Mouse (Mus musculus): ENCODE data around the gene Rnf223. TPM values are rescaled to one million over a fixed set of nuclear protein-coding genes. Genes with fewer than 3 reads are reported as not detected.

The Rnf223 gene
- total RNA-seq (2021) = under 1 TPM; 0.42 to 0.72 TPM

GRCm38 (mm10) chr4:156130436-156130835, at the start of gene Rnf223:
Rnf223 (plus strand) TSS chr4:156130513.
- DNase-seq = no peak
- intact Hi-C loops (cut with DNase I) = no loop called here

DNA sequence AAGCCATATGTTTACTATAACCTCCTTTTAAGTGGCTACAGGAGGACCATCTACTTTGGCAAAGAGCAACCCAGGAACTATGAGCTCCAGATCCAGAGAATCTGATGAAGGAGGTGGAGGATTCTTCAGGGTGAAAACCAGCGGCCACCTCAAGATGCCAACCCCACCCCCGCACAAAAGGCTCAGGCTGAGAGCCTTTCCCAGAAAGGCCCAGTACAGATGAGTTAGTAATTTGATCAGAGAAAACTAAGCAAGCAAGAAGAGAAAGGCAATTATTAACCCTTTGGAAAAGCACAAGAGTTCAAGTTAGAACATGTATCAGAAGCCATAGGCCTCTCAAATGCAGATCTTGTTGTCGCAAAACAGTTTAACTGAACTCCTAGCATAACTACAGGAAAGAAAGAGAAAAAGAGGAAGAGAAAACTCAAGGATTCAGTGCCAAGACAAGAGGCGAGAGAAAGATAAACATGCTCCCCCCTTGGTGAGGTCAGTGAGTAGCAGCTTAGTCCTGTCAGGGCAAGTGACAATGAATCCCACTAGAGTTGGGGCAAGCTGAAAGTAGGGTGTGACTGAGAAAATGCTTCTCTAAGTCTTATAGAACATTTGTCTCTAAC, 47.6 kb upstream of the Rnf223 start:
- intact Hi-C loops (cut with DNase I) = no loop called here
- no peak for DNase-seq

GRCm38 (mm10) chr4:156083348-156083747, 47.0 kb upstream of the Rnf223 start:
- intact Hi-C loops (cut with DNase I) = no loop called here
- peak; percentile 39 for DNase-seq

DNA sequence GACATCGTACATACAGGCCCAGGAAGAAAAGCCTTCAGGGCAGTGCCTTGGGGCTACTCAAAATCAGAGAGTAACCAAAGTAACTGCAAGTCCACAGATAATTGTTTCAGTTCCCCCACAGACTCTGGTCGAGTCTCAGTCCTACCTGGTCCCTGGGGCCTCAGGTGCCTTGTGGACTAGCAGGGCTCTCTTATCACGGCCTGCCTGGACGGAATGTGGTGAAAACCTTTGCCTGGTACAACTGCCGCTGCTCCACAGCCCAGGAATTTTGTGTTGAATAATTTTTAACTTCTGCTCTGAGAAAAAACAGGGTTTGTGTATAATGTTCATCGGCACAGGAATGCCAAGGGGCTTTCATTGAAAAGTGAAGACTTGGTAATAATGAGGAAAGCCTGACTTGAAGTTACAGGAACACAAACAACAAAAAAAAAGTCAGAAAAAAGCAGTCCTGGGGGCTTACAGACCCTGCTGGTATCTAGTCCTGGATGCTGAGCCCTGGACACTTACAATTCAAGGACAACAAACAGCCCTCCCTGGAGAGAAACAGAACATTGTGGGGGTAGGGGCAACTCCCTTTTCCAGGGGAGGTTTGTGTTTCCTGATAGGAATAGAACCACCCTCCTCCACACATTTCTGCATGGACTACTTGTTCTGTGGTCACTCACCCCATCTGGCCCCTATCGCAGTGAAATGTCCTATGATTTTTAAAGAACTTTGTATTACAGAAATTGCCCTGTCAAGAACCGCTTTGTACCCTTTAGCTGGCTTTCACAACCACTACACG, 46.0 kb upstream of the Rnf223 start:
- no peak for DNase-seq
- intact Hi-C loops (cut with DNase I) = no loop called here

GRCm38 (mm10) chr4:156085256-156085655, 45.1 kb upstream of the Rnf223 start:
- intact Hi-C loops (cut with DNase I) = no loop called here
- no peak for DNase-seq

DNA sequence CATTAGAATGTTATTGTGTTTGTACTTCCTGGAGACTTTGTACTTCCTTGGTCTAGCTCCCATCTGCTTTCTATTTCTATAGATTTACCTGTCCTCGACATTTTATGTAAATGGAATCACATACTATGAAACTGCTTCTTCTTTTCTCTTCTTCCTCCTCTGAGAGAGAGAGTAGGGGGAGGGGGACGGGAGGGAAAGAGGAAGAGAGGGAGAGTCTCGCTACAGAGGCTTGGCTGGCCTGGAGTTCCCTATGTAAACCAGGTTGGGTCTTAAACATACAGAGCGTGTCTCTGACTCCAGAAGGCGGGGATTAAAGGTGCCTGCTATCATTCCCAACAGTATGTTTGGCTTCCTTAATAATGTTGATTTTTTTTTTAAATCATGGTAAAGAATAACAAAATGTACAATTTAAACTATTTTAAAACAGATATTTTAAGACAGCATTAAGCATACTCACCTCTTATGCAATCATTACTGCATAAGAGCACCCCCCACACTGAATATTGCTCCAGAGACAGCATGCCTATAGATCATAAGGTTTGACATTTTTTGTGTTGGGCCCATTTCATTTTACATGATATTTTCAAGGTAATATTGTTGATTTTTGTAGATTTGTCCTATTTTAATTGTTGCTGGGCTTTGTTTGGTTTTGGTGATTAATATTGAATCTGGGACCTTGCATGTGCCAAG, 42.8 kb upstream of the Rnf223 start:
- no peak for DNase-seq
- intact Hi-C loops (cut with DNase I) = no loop called here

DNA sequence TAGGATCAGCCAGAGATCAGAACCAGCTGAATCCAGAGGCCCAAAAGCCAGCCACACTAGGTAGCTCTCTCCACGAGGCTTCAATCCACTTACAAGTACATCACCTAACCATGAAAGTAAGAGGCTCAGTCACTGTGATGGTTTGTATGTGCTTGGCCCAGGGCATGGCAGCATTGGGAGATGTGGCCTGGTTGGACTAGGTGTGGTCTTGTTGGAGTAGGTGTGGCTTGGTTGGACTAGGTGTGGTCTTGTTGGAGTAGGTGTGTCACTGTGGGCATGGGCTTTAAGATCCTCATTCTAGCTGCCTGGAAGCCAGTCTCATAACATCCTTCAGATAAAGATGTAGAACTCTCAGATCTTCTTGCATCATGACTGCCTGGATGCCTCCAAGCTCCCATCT, 39.1 kb upstream of the Rnf223 start:
- intact Hi-C loops (cut with DNase I) = no loop called here
- DNase-seq = no peak

DNA sequence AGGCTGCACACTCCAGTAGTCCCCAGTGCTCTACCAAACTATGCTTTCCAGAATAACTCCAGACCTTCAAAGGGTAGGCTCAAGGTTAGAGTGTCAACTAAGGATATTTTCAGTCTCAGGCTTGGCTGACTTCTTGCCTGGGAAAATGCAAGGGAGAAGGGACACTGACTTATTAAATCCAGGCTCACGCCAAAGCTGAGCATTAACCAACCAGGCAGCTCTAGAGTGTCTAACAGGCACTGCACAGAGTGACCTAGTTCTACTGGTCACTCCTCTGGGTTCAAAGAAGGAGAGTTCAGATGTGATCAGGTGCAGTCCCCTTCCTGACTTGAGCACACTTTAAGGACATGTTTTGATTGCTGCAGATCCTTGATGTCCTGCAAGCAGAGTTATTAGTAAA, 37.5 kb upstream of the Rnf223 start:
- intact Hi-C loops (cut with DNase I) = no loop called here
- DNase-seq = no peak

DNA sequence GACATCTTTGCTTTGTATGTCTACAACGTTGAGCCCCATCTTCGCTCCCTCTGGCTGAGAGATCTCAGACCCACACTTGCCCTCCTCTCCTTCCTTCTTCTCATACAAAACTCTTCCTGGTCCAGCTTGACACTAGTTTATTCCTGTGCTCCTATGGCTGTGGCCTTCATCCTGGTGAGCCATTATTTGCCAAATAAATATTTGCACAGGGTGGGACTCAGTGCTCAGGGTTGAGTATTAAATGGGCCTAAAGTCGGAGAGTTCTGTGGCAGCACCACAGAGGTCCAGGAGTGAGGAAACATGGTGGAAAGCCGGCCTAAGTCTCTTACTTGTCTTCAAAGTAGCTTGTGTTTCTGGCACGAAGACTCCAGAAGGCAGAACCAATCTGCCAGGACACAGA, 36.6 kb upstream of the Rnf223 start:
- intact Hi-C loops (cut with DNase I) = no loop called here
- DNase-seq = no peak

DNA sequence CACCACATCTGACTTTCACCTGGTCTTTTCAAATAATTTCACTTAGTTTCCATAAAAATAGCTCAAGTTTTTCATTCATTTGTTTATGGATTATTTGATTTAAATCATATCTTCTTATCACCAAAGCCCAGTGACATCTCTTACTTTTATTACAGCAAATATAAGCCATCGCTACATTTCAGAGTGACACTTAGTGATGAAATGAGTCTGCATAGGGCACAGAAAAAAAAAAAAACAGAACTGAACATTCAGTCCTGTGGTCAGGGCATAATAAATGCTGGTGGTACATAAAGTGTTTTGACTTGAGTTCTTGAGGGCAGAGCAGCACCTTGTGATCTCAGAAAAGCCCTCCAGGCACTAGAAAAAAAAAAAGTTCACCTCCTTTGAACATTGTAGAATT, 34.1 kb upstream of the Rnf223 start:
- no peak for DNase-seq
- intact Hi-C loops (cut with DNase I) = no loop called here

DNA sequence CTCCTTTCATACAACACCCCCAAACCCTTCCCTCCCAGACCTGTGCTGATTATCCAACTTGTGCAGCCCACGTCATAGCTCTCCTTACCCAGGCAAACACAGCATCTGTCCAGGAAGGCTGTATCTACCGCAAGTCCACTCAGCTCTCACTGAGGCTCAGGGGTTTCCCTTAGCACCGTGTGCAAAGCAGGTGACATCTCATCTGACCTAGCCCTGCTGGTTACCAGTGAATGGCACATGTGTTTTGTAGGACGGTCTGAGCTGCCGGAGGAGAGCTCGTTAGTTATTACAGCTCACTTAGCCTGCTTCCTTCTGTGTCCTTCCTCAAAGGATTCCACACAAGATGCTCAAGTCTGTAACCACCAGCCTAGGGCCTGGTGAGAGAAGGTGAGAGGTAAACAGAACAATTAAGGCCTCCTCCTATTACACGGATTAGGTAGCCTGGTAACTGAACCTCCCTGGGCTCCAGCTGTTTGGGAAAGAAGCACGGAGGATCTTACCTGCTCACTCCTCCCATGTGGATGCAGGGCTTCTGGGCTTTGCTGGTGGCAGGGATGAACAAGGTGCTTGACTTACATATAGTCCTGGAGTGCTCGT, 32.4 kb upstream of the Rnf223 start:
- no peak for DNase-seq
- intact Hi-C loops (cut with DNase I) = no loop called here

GRCm38 (mm10) chr4:156099427-156099826, 30.9 kb upstream of the Rnf223 start:
- intact Hi-C loops (cut with DNase I) = no loop called here
- no peak for DNase-seq

- no peak for DNase-seq
- intact Hi-C loops (cut with DNase I) = no loop called here
These were observed 29.8 kb upstream of the Rnf223 start for GRCm38 (mm10) chr4:156100501-156100900.

DNA sequence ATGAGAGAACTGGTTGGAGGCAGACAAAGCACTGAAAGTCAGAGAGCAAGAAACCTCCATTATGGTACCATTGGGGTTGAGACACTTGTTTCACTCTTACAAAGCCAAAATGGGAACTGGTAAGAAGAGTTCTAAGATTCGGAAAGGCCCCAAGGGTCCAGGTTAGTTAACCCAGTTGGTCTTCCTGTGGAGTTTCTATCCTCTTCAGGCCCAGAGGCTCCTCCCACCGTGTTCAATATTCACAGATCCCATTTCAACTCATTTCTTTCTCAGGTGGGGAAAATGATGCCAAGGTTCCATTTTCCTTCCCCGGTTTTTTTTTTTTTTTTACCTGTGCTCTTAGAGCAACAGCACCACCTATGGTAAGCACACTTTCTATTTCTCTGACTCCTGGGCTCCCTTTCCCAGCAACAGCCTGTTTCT, 28.8 kb upstream of the Rnf223 start:
- DNase-seq = no peak
- intact Hi-C loops (cut with DNase I) = no loop called here

- intact Hi-C loops (cut with DNase I) = no loop called here
- no peak for DNase-seq
These were observed 27.0 kb upstream of the Rnf223 start for GRCm38 (mm10) chr4:156103342-156103741.

- intact Hi-C loops (cut with DNase I) = no loop called here
- DNase-seq = peak; percentile 45
These were observed 21.4 kb upstream of the Rnf223 start for GRCm38 (mm10) chr4:156108606-156109546.

DNA sequence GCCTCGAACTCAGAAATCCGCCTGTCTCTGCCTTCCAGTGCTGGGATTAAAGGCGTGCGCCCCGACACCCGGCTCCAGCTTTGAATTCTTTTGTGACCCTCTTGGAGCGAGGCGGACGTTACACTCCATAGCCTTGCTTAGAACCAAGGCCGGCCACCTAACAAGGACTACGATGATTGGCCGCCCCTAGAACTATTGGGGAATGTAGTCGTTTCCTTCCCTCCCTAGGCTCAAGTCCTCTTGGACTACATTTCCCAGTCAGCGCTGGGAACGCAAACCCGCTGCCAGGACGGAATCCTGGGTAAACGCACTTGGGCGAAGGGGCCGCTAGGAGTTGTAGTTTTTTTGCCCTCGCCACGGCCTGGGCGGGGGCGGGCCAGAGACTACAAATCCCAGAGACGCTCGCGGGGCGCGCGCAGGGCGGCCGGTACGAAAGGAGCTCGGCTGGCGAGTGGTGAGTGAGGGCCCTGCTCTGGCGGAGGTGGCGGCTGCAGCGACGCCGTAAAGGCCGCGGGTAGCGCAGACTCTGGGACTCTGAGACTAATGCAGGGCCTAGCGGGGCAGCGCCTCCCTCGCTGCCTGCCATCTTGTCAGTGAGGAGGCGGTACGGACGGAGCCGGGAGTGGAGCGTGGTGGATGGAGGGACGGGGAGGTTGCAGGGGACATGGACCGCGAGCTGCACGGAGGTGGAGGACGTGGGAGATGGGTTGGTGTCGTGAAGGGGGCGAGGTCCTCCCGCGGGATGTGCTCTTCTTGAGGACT, 20.6 kb upstream of the Rnf223 start, which contains the start of gene 9430015G10Rik:
TSS of gene 9430015G10Rik (plus strand) at position 413 of the 762 bp plus-strand sequence.
- intact Hi-C loops (cut with DNase I) = no loop called here

GRCm38 (mm10) chr4:156124077-156124476, 6.2 kb upstream of the Rnf223 start:
- intact Hi-C loops (cut with DNase I) = loop anchor here (10.0 kb wide), 1 partner anchor 51 kb away; no protein-coding TSS in a partner anchor
- DNase-seq = no peak

More for the DNA sequence above, 20.6 kb upstream of the Rnf223 start, which contains the start of gene 9430015G10Rik:
- peak; percentile 99 for DNase-seq

DNA sequence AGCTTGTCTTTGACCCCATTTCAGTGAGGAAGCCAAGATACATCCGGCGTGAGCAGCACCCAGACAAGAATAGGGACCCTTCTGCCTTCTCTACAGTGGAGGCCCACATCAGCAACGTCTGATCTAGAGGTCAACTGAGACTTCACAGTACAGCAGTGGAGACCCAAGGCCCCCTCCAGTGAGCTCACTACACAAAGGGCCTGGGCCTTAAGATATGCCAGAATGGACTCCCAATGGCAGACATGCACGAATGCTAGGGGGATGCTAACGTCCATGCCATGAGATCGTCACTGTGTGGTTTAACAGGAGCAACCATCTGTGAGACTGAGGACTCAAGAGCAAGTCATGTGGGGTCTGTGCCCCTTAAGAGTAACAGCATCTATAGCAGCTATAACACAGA, 4.9 kb upstream of the Rnf223 start:
- DNase-seq = no peak
- intact Hi-C loops (cut with DNase I) = loop anchor here (10.0 kb wide), 1 partner anchor 49 kb away; no protein-coding TSS in a partner anchor

Measured in left cerebral cortex, postnatal 4 days (tissue).